In the genomic region with DNA sequence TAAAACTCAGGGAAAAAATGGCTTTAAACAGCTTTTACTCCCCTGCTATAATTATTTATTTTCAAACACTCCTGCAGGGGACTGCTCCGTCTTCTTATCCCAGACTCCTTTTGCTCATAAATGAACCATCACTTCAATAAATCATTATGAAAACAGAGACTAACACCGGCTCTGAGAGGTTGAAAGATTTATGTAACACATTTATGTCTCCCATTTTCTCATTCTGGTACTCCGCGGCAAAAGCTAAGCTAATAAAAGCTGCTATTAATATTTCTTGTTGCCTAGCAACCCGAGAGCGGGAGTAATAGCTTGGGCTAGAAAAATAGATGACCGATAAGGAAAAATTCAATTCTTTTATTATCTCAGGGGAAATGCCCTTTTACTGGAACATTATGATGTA, we compare ENCODE assay signal across 11 mouse cellular contexts.
A peak's percentile ranks its signal among the peaks of the same experiment; 100 is the strongest.
DNase-seq lines count a peak whose midpoint lies in the region; ATAC-seq and TF ChIP-seq lines count a peak whose summit lies in the region.
"Had no signal": no experiment of that assay in that cellular context is flagged by ENCODE, and none has a peak within 500 bp of the region (broad histone marks: within the 10 kb centered on the region; RNA-seq: fewer than 3 reads in every experiment).

No protein-coding gene starts in this region.

- ATAC-seq in midbrain, embryonic 13.5 days, result no peak
- no peak for ATAC-seq in intestine, embryonic 14.5 days (replicated peaks; ENCODE audit: low FRiP score, low TSS enrichment, low read depth)
- ATAC-seq in neural tube, embryonic 15.5 days (ENCODE audit: low FRiP score), result peak; percentile 66

- no peak for TF ChIP-seq POLR2A in kidney, adult 2 months (IDR thresholded peaks at IDR 0.05; ENCODE audit: low read depth, low read length)

- no peaks in the 10 kb centered on the region for H3K36me3 ChIP-seq in kidney, adult 2 months (ENCODE audit: control insufficient read depth, insufficient read depth, low read length)
- no peaks in the 10 kb centered on the region for H3K36me3 ChIP-seq in midbrain, embryonic 13.5 days
- H3K36me3 ChIP-seq in midbrain, embryonic 10.5 days, result peaks cover 21% of the 10 kb centered on the region
- H3K36me3 ChIP-seq in intestine, embryonic 14.5 days (ENCODE audit: control insufficient read depth, insufficient read depth, low read length), result no peaks in the 10 kb centered on the region
- no peaks in the 10 kb centered on the region for H3K36me3 ChIP-seq in neural tube, embryonic 15.5 days
- H3K36me3 ChIP-seq: stomach, embryonic 15.5 days had no signal

- no peaks in the 10 kb centered on the region for H3K4me1 ChIP-seq in kidney, adult 2 months (ENCODE audit: control insufficient read depth, insufficient read depth, low read length)
- H3K4me1 ChIP-seq in midbrain, embryonic 13.5 days (replicated peaks), result peaks cover 42% of the 10 kb centered on the region
- H3K4me1 ChIP-seq in midbrain, embryonic 10.5 days, result peaks cover 23% of the 10 kb centered on the region
- H3K4me1 ChIP-seq in intestine, embryonic 14.5 days (replicated peaks; ENCODE audit: control insufficient read depth, insufficient read depth, low read length), result peaks cover 25% of the 10 kb centered on the region
- H3K4me1 ChIP-seq in neural tube, embryonic 15.5 days, result peaks cover 43% of the 10 kb centered on the region

- no peak for TF ChIP-seq CTCF in kidney, adult 2 months (conservative IDR thresholded peaks at IDR 0.05; ENCODE audit: insufficient read depth, insufficient read length, low read depth, low read length)

- 27% methylated on average over 7 of the region's 7 CpGs for WGBS in kidney, adult 2 months
- 64% methylated on average over 7 of the region's 7 CpGs for WGBS in midbrain, embryonic 13.5 days
- 92% methylated on average over 7 of the region's 7 CpGs for WGBS in midbrain, embryonic 10.5 days
- 18% methylated on average over 7 of the region's 7 CpGs for WGBS in intestine, embryonic 14.5 days
- WGBS in neural tube, embryonic 15.5 days, result 29% methylated on average over 7 of the region's 7 CpGs

- H3K27ac ChIP-seq in kidney, adult 2 months (ENCODE audit: insufficient read depth, low read depth, low read length), result no peak overlapping the region
- peak overlapping the region; percentile 82 for H3K27ac ChIP-seq in midbrain, embryonic 13.5 days
- no peak overlapping the region for H3K27ac ChIP-seq in midbrain, embryonic 10.5 days (replicated peaks)
- H3K27ac ChIP-seq in intestine, embryonic 14.5 days (ENCODE audit: low read depth), result no peak overlapping the region
- H3K27ac ChIP-seq in neural tube, embryonic 15.5 days (replicated peaks), result peak overlapping the region; percentile 68

- intact Hi-C loops in gastrocnemius, postnatal 36 days (cut with DNase I), result no loop called here

- H3K9ac ChIP-seq in midbrain, embryonic 13.5 days (replicated peaks), result no peak overlapping the region
- no peak overlapping the region for H3K9ac ChIP-seq in intestine, embryonic 14.5 days (ENCODE audit: low read length)
- H3K9ac ChIP-seq in neural tube, embryonic 15.5 days (replicated peaks), result no peak overlapping the region
- H3K9ac ChIP-seq: stomach, embryonic 15.5 days had no signal

- H3K9me3 ChIP-seq in midbrain, embryonic 13.5 days, result no peaks in the 10 kb centered on the region
- H3K9me3 ChIP-seq in midbrain, embryonic 10.5 days (replicated peaks), result no peaks in the 10 kb centered on the region
- no peaks in the 10 kb centered on the region for H3K9me3 ChIP-seq in intestine, embryonic 14.5 days (ENCODE audit: control insufficient read depth, low read length)
- H3K9me3 ChIP-seq in neural tube, embryonic 15.5 days (replicated peaks), result no peaks in the 10 kb centered on the region
- H3K9me3 ChIP-seq: stomach, embryonic 15.5 days had no signal

- H3K4me2 ChIP-seq in midbrain, embryonic 13.5 days (replicated peaks), result no peak overlapping the region
- H3K4me2 ChIP-seq in intestine, embryonic 14.5 days (ENCODE audit: low read length), result peak overlapping the region; percentile 31
- peak overlapping the region; percentile 32 for H3K4me2 ChIP-seq in neural tube, embryonic 15.5 days
- H3K4me2 ChIP-seq: stomach, embryonic 15.5 days had no signal

- H3K27me3 ChIP-seq in kidney, adult 2 months (replicated peaks; ENCODE audit: control insufficient read depth, insufficient read depth, low read length), result no peaks in the 10 kb centered on the region
- H3K27me3 ChIP-seq in midbrain, embryonic 13.5 days, result peaks cover 10% of the 10 kb centered on the region; the same call in 1 of the 2 replicates
- peaks cover 22% of the 10 kb centered on the region for H3K27me3 ChIP-seq in midbrain, embryonic 10.5 days (ENCODE audit: low read depth, poor library complexity, severe bottlenecking)
- peaks cover 10% of the 10 kb centered on the region for H3K27me3 ChIP-seq in intestine, embryonic 14.5 days (replicated peaks; ENCODE audit: control insufficient read depth, insufficient read depth, low read length)
- H3K27me3 ChIP-seq in neural tube, embryonic 15.5 days (replicated peaks), result peaks cover 55% of the 10 kb centered on the region

- DNase-seq in kidney, adult 2 months, result peak; percentile 9
- no peak for DNase-seq in kidney, adult 8-10 months
- DNase-seq in midbrain, embryonic 10.5 days (ENCODE audit: low spot score), result no peak
- DNase-seq in intestine, embryonic 14.5 days (ENCODE audit: low spot score), result no peak
- DNase-seq in left cerebral cortex, adult 8-10 months (ENCODE audit: low spot score in 2 of 2), result no peak
- DNase-seq in gastrocnemius, postnatal 36 days, result no peak
- DNase-seq: adrenal gland, postnatal 36 days; lung, postnatal 4 days had no signal

- no peak overlapping the region for H3K4me3 ChIP-seq in kidney, adult 2 months (ENCODE audit: insufficient read depth, low read depth, low read length)
- H3K4me3 ChIP-seq in midbrain, embryonic 13.5 days (replicated peaks), result no peak overlapping the region
- H3K4me3 ChIP-seq in midbrain, embryonic 10.5 days, result no peak overlapping the region
- H3K4me3 ChIP-seq in intestine, embryonic 14.5 days (ENCODE audit: low read depth, low read length), result no peak overlapping the region
- H3K4me3 ChIP-seq in neural tube, embryonic 15.5 days (replicated peaks), result no peak overlapping the region
- H3K4me3 ChIP-seq: stomach, embryonic 15.5 days had no signal

Comparison
In these comparisons a context has a peak if more than half of its experiments do, and no peak if none do; other contexts are left out.
1. H3K27ac ChIP-seq: peak in midbrain, embryonic 13.5 days (single experiment) and neural tube, embryonic 15.5 days (single experiment); none in kidney, adult 2 months (single experiment), midbrain, embryonic 10.5 days (single experiment) and intestine, embryonic 14.5 days (single experiment).